Mouse (Mus musculus): Measurements from ENCODE around the gene Rasip1.
"Not testable (repeated sequence)": the region's sequence is repeated elsewhere in the genome, so short reads cannot be mapped to it uniquely, and the experiment has no call there.

Gene Rasip1

GRCm38 (mm10) chr7:45644872-45645590 is 17.7 kb downstream of the Rasip1 start:
- DNase-seq (ENCODE audit: low read depth) = no peak

- no peak for DNase-seq (ENCODE audit: low read depth)
These were observed 18.3 kb downstream of the Rasip1 start for GRCm38 (mm10) chr7:45645591-45645971.

- no peak for DNase-seq (ENCODE audit: low read depth)
These were observed 19.4 kb downstream of the Rasip1 start for GRCm38 (mm10) chr7:45646671-45647070.

DNA sequence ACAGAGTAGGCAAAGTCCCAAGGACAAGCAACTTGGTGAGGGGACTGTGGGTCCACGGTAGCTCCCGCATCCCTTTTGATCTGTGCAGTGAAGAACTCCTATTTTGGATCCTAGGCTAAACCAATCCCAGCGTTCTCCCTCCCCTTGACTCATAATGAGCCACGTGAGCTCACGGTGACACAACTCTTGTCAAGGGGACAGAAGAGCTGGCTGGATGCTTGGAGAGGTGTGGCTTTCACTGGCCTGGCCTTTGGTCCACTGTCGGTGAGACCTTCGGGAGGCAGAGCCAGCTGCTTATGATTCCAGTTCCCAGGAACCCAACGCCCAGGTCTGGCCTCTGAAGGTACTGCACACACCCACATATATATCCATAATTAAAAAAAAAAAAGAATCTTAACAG is 22.1 kb downstream of the Rasip1 start:
- DNase-seq (ENCODE audit: low read depth) = no peak

DNA sequence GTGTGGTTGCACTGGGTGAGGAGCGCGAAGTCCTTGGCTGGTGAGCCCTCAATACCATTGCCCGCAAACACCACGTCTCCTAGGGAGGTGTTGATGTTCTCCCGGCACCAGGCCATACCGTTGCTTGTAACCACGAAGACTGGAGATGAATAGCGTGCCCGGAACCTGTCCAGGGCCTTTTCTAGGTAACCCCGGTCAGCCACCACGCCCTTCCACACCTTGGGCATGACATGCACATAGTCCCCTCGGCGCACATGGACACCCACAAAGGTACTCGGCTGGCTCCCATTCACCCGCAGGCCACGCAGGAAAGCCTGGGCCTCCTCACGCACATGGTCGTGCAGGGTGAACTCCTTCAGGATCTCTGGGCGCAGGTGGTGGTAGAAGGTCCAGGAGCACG is 23.2 kb downstream of the Rasip1 start:
- DNase-seq (ENCODE audit: low read depth) = not testable (repeated sequence)

GRCm38 (mm10) chr7:45654424-45655047 is 27.2 kb downstream of the Rasip1 start:
- no peak for DNase-seq (ENCODE audit: low read depth)

DNA sequence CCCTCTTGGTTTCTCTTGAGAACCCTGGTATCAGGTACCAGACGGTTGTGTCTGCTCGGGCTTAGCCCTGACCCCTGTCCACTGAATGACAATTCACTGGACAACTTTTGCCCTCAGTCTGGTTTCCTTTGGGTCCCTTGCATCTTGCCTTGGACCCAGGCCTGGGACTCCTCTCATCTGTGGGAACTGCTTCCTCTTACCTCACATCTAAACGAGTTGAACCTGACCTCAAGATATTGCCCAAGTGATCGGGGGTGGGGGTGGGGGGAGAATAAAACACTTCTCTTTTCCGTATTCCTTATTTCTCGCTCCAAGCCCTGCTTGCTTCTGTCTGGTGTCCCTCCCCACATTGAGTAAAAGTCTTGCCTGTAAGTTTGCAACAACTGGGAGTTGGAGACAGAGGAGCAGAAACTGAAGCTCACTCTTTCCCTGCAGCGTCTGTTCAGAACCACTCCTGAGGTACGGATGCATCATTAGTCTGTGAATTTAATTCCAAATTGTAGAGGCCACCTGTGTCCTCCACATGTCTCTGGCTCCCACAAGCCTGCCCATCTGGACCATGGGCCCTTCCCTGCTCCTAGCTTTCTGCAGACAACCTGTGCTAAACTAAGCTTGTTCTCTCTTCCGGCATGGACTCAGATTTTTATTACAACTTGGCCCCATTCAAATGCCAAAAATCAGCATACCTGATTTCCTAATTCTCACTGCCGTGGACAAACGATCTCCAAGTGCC is 33.6 kb downstream of the Rasip1 start:
- peak; percentile 30 for DNase-seq (ENCODE audit: low read depth)

DNA sequence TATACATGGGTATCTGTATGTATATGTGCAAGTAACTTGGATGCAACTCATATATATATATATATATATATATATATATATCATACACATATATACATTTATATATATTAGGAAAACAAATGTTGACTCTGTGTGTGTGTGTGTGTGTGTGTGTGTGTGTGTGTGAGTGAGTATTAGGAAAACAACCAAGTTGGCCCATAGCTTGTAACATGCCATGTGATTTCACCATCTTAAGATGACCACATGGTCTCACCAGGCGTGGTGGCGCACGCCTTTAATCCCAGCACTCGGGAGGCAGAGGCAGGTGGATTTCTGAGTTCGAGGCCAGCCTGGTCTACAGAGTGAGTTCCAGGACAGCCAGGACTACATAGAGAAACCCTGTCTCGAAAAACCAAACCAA is 34.4 kb downstream of the Rasip1 start:
- DNase-seq (ENCODE audit: low read depth) = not testable (repeated sequence)

GRCm38 (mm10) chr7:45665303-45666138 is 38.2 kb downstream of the Rasip1 start:
- no peak for DNase-seq (ENCODE audit: low read depth)

GRCm38 (mm10) chr7:45666161-45666560 is 38.9 kb downstream of the Rasip1 start, which contains the start of gene Fut2:
TSS of gene Fut2 (minus strand) at chr7:45666394.
- DNase-seq (ENCODE audit: low read depth) = no peak

DNA sequence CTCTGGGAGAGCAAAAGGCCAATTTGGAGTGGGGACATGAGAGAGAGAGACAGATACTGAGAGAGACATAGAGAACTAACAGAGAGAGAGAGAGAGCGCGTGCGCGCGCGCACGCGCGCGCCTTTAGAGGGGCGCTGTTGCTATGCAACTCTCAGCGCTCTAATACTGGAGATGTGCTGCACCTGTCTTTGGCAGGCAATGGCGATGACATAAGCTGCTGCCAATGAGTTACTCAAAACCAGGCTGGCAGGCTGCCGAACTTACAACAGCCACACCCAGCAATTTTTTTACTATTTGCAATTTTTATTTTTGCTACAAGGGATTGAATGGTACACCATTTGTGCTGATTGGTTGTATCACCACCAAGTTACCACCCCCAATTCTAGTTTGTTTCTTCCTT is 40.5 kb downstream of the Rasip1 start:
- no peak for DNase-seq (ENCODE audit: low read depth)

DNA sequence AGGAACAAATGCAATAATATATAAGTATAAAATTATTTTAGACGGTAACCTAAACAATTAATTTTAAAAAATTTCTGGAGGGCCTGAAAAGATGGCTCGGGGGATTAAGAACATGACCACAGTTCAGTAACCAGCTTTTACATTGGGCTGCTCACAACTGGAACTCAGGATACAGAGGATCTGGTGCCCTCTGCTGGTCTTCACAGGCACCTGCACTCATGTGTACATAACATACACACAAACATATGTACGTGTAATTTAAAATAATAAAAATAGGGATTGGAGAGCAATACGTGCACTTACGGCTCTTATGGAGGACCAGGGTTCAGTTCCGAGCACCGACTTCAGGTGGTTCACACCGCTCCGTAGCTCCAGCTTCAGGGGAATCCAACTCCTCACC is 41.6 kb downstream of the Rasip1 start:
- DNase-seq (ENCODE audit: low read depth) = no peak

DNA sequence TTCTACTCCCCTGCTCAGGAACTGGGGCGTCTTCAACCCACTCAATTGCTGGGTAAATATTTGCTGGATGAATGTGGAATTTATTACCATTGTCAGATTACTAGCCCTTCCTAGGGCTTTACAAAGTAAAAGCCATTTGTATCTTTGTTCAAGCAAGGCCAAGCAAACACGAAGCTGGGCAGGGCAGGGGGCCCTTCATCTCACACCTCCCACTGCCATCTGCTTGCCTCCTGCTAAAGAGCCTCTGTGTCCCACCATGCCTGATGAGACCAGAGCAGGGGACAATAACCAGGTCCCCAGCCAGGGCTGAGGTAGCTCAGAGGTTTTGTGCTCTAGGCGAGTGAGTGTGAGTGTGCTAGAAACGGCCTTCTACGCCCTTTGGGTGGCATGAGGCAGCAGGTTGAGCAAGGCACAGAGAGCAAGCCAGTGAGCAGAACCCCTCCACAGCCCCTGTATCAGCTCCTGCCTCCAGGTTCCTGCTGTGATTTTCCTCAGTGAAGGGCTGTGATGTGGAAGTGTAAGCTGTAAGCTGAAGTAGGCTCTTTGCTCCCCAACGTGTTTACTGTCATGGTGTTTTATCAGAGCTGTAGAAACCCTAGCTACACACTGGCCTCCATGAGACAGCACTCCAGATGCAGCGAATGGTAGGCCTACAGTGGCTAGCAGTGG is 50.5 kb downstream of the Rasip1 start:
- no peak for DNase-seq (ENCODE audit: low read depth)

- no peak for DNase-seq (ENCODE audit: low read depth)
These were observed 51.2 kb downstream of the Rasip1 start for GRCm38 (mm10) chr7:45678513-45678912.

- no peak for DNase-seq (ENCODE audit: low read depth)
These were observed 52.8 kb downstream of the Rasip1 start for GRCm38 (mm10) chr7:45679966-45680621.

- DNase-seq (ENCODE audit: low read depth) = no peak
These were observed 53.9 kb downstream of the Rasip1 start for GRCm38 (mm10) chr7:45681046-45681736.

GRCm38 (mm10) chr7:45682144-45683126 is 55.1 kb downstream of the Rasip1 start:
- peak; percentile 87 for DNase-seq (ENCODE audit: low read depth)

- DNase-seq (ENCODE audit: low read depth) = no peak
These were observed 56.2 kb downstream of the Rasip1 start, which contains the start of gene Ntn5 for GRCm38 (mm10) chr7:45683396-45684050. TSS of gene Ntn5 (plus strand) at chr7:45684022.

DNA sequence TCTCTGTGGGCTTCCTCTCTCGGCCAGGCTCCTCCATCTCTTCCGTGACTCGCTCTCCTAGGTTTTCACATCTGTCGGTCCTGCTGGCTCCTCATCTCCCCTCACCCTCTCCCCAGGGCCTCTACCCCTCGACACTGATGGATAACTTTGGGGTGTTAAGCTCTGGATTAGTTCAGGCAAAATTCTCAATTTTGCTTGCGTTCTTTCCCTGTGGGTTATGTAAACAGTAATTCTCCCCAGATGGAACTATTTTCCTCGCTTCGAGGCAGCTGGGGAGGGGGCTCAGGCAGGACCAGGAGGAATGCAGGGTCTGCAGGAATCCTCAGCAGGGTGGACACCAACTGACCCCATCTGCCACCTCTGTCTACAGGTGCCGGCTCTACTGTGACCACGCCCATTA is 58.5 kb downstream of the Rasip1 start:
- no peak for DNase-seq (ENCODE audit: low read depth)

Data from c-Kit-positive CD71-negative TER-119-negative erythroid progenitor cells, embryonic 14.5 days (primary cell).